Mouse (Mus musculus) megakaryocyte, adult 5-6 weeks (primary cell): ENCODE data around the gene H2-M2. TPM values are rescaled to one million over a fixed set of nuclear protein-coding genes. Genes with fewer than 3 reads are reported as not detected.
A peak's percentile ranks its signal among the peaks of the same experiment; 100 is the strongest.

ENCODE experiments used
- ATAC-seq: 2 replicates; pipeline ENCODE4 v1.8.0; 2016; ENCODE audit warnings: mild to moderate bottlenecking, inconsistent platforms; ENCODE audit not compliant: poor library complexity, severe bottlenecking
- total RNA-seq, 2 experiments: library from RNA; stranded (forward) in 1 of 2; stranded (reverse) in 1 of 2; fragments of 153-499, 151-499 nt in 1 of 2; fragments of 221-1000, 200-1000 nt in 1 of 2; gene quantifications; 2 replicates each; pipeline versions ENCODE4 v1.2.3 to v1.2.4; 2015 to 2017

Gene H2-M2
- total RNA-seq (2015) (0.62 TPM in 1 of 2 replicates, not detected in the other), total RNA-seq (2017) (not detected in 2 replicates)

DNA sequence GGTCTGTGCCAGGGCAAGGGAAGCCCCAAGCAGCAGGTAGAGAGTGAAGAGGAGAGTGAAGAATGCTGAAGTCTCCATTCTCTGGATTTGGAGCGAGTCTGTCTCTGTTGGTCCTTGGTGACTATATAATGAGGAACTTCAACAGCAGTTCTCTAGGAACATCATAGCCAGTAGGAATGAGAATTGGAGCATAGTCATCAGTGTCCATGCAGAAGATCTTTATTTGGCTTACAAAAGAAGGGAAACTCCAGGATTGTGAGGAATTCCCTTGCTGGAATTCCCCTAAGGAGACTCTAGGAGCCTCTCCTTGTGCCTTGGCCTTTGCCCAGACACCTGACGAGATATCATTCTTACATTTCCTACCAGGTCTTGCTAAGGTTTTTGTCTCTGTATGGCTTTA, at the start of gene H2-M2:
H2-M2 (minus strand) TSS at position 101 of the 400 bp plus-strand sequence.
- ATAC-seq: no peak

DNA sequence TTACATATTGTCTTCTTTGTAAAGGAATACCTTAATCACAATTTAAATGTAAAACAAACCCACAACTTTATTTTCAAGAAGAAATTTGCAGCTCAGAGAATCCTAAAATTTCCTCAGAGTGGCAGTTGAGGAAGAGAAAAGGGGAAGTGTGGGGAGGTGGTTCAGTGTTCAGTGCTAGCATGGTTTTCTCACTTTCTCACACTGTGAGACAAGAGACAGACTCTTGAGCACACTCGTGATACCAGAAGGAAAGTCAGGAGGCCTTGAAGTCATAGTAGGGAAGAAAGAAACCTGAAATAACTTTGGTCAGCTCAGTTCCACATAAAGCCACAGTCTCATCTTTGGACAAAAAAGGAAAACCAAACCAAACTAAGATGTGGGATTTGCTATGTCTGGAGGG, 42.1 kb upstream of the H2-M2 start:
- peak; percentile 84 for ATAC-seq

DNA sequence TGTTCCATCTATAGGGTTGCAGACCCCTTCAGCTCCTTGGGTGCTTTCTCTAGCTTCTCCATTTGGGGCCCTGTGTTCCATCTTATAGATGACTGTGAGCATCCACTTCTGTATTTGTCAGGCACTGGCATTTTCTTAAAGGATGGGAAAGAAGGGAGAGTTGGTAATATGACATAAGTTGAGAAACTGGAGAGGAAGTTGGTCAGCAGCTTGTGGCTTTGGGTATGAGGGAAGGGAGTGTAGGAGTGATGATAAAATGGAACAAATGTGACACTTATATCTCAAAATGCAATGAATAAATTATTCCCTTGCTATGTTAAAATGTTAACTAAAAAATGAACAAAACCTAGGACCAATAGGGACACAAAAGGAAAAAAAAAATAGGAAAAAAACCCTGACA, 41.3 kb upstream of the H2-M2 start:
- ATAC-seq: peak; percentile 72

DNA sequence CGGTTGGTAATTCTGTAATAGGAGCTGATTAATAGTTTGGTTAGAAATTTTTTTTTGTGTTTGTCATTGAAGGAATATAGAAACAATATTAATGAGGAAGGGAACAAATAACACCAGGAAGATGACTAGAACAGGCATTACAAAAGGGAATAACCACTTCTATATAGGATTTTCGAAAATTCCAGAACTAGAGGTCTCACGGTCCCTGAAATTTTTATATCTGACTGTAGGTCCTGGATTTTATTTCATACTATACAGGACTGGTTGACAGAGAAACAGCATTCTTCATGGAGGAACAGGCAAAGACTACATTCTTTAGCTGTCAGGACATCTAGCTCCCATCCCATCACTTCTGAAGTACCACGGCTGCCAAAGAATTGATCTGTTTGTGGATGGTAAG, 24.4 kb upstream of the H2-M2 start, which contains the start of gene Olfr111:
Olfr111 (plus strand) TSS at position 301 of the 400 bp plus-strand sequence.
- no peak for ATAC-seq

DNA sequence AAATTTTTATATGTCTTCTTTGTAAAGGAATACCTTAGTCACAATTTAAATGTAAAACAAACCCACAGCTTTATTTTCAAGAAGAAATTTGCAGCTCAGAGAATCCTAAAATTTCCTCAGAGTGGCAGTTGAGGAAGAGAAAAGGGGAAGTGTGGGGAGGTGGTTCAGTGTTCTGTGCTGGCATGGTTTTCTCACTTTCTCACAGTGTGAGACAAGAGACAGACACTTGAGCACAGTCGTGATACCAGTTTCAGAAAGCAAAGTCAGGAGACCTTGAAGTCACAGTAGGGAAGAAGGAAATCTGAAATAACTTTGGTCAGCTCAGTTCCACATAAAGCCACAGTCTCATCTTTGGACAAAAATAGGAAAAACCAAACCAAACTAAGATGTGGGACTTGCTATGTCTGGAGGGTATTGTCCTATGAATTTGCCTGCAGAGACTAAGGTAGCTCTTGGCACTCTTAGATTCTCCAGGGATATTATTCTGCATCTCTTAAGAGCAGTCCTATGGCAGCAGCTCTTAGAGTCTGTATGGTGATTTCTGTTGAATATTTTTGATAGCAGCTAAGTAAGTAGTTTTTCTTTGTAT, 8.7 kb upstream of the H2-M2 start, which contains the start of gene Olfr110:
Olfr110 (plus strand) TSS at position 539 of the 589 bp plus-strand sequence.
- ATAC-seq: peak; percentile 80

DNA sequence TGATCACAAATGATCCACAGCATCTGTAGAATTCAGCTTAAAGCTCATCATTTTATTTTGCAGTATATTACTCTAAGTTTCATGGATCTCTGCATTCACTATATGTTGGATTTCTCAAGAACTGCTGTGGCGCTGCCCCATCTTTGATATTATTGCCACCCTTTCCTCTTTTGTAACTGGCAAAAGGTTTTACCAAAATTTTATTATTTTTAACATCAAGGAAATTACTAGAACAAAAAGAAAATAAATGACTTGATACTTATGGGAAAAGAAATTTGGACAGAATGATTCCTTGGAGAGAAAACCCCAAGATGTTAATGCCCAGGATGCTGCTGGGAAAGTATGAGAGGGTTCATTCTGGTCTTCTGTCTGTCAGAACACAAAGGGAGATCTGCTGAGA, 24.7 kb downstream of the H2-M2 start, which contains the start of gene Olfr109:
Olfr109 (plus strand) TSS at position 301 of the 400 bp plus-strand sequence.
- ATAC-seq: no peak

DNA sequence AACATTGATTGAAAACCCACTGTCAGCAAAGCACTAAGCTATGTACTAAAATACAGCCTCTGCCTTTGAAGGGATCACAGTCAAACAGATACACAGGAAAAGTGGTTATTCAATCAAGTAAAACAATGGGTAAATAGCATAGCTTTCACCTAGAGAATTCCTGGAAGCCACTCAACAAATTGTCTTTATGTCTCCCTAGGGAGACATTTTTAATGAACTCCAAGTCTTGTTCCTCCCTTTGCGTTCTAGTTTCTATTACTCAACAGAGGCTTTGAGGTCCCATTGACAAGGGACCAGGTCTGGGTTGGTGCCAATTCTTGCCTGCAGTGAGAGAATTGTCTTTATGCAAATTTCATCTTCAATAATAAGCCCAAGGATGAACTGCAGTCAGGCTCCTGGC, 38.2 kb downstream of the H2-M2 start, which contains the start of gene Olfr108:
Olfr108 (plus strand) TSS at position 301 of the 400 bp plus-strand sequence.
- no peak for ATAC-seq

Other genes with a start within 250 kb of the H2-M2 start
- not detected in 2 replicates for gene Olfr97, start 246.2 kb downstream of the H2-M2 start, total RNA-seq (2015)
- not detected in 2 replicates for gene Olfr97, start 246.2 kb downstream of the H2-M2 start, total RNA-seq (2017)
- gene Olfr98, start 219.8 kb downstream of the H2-M2 start, total RNA-seq (2015): not detected in 2 replicates
- gene Olfr98, start 219.8 kb downstream of the H2-M2 start, total RNA-seq (2017): not detected in 2 replicates
- gene H2-M3, start 213.3 kb downstream of the H2-M2 start, total RNA-seq (2015): 17.4 and 20.9 TPM in 2 replicates
- 42.3 and 45.1 TPM in 2 replicates for gene H2-M3, start 213.3 kb downstream of the H2-M2 start, total RNA-seq (2017)
- gene Olfr99, start 200.1 kb downstream of the H2-M2 start, total RNA-seq (2015): not detected in 2 replicates
- gene Olfr99, start 200.1 kb downstream of the H2-M2 start, total RNA-seq (2017): not detected in 2 replicates
- gene Olfr101, start 179.2 kb downstream of the H2-M2 start, total RNA-seq (2015): not detected in 2 replicates
- gene Olfr101, start 179.2 kb downstream of the H2-M2 start, total RNA-seq (2017): not detected in 2 replicates
- not detected in 2 replicates for gene Olfr102, start 166.5 kb downstream of the H2-M2 start, total RNA-seq (2015)
- not detected in 2 replicates for gene Olfr102, start 166.5 kb downstream of the H2-M2 start, total RNA-seq (2017)
- not detected in 2 replicates for gene Olfr103, start 143.9 kb downstream of the H2-M2 start, total RNA-seq (2015)
- not detected in 2 replicates for gene Olfr103, start 143.9 kb downstream of the H2-M2 start, total RNA-seq (2017)
- gene Olfr104-ps, start 124.0 kb downstream of the H2-M2 start, total RNA-seq (2015): not detected in 2 replicates
- not detected in 2 replicates for gene Olfr104-ps, start 124.0 kb downstream of the H2-M2 start, total RNA-seq (2017)
- gene Olfr105-ps, start 104.5 kb downstream of the H2-M2 start, total RNA-seq (2015): not detected in 2 replicates
- gene Olfr105-ps, start 104.5 kb downstream of the H2-M2 start, total RNA-seq (2017): not detected in 2 replicates
- not detected in 2 replicates for gene Olfr106-ps, start 93.2 kb downstream of the H2-M2 start, total RNA-seq (2015)
- not detected in 2 replicates for gene Olfr106-ps, start 93.2 kb downstream of the H2-M2 start, total RNA-seq (2017)
- not detected in 2 replicates for gene Olfr107, start 84.3 kb downstream of the H2-M2 start, total RNA-seq (2015)
- not detected in 2 replicates for gene Olfr107, start 84.3 kb downstream of the H2-M2 start, total RNA-seq (2017)
- gene Olfr108, start 38.1 kb downstream of the H2-M2 start, total RNA-seq (2015): not detected in 2 replicates
- gene Olfr108, start 38.1 kb downstream of the H2-M2 start, total RNA-seq (2017): not detected in 2 replicates
- gene Olfr109, start 24.6 kb downstream of the H2-M2 start, total RNA-seq (2015): not detected in 2 replicates
- not detected in 2 replicates for gene Olfr109, start 24.6 kb downstream of the H2-M2 start, total RNA-seq (2017)
- gene Olfr110, start 8.9 kb upstream of the H2-M2 start, total RNA-seq (2015): not detected in 2 replicates
- gene Olfr110, start 8.9 kb upstream of the H2-M2 start, total RNA-seq (2017): not detected in 2 replicates
- gene Olfr111, start 24.5 kb upstream of the H2-M2 start, total RNA-seq (2015): not detected in 2 replicates
- not detected in 2 replicates for gene Olfr111, start 24.5 kb upstream of the H2-M2 start, total RNA-seq (2017)
- not detected in 2 replicates for gene Olfr112, start 85.9 kb upstream of the H2-M2 start, total RNA-seq (2015)
- gene Olfr112, start 85.9 kb upstream of the H2-M2 start, total RNA-seq (2017): not detected in 2 replicates
- not detected in 2 replicates for gene Olfr113, start 94.1 kb upstream of the H2-M2 start, total RNA-seq (2015)
- gene Olfr113, start 94.1 kb upstream of the H2-M2 start, total RNA-seq (2017): not detected in 2 replicates
- gene Olfr114, start 109.2 kb upstream of the H2-M2 start, total RNA-seq (2015): not detected in 2 replicates
- not detected in 2 replicates for gene Olfr114, start 109.2 kb upstream of the H2-M2 start, total RNA-seq (2017)
- not detected in 2 replicates for gene Olfr115, start 143.6 kb upstream of the H2-M2 start, total RNA-seq (2015)
- gene Olfr115, start 143.6 kb upstream of the H2-M2 start, total RNA-seq (2017): not detected in 2 replicates
- gene Olfr116, start 143.6 kb upstream of the H2-M2 start, total RNA-seq (2015): not detected in 2 replicates
- not detected in 2 replicates for gene Olfr116, start 143.6 kb upstream of the H2-M2 start, total RNA-seq (2017)
- not detected in 2 replicates for gene Olfr117, start 180.2 kb upstream of the H2-M2 start, total RNA-seq (2015)
- not detected in 2 replicates for gene Olfr117, start 180.2 kb upstream of the H2-M2 start, total RNA-seq (2017)
- gene Olfr118, start 183.4 kb upstream of the H2-M2 start, total RNA-seq (2015): not detected in 2 replicates
- not detected in 2 replicates for gene Olfr118, start 183.4 kb upstream of the H2-M2 start, total RNA-seq (2017)
- gene Olfr119, start 213.0 kb upstream of the H2-M2 start, total RNA-seq (2015): not detected in 2 replicates
- gene Olfr119, start 213.0 kb upstream of the H2-M2 start, total RNA-seq (2017): not detected in 2 replicates
- not detected in 2 replicates for gene Olfr120, start 238.3 kb upstream of the H2-M2 start, total RNA-seq (2015)
- not detected in 2 replicates for gene Olfr120, start 238.3 kb upstream of the H2-M2 start, total RNA-seq (2017)